Mouse (Mus musculus) ES-E14 (cell line): ENCODE data around the gene Ocm. TPM values are rescaled to one million over a fixed set of nuclear protein-coding genes. Genes with fewer than 3 reads are reported as not detected.

ENCODE experiments used
- DNase-seq: peaks from one replicate; pipeline ENCODE4 v3.0.0-alpha.2; 2013; ENCODE audit warnings: low read depth, low spot score
- H3K27ac ChIP-seq: 2 replicates; pipeline ENCODE4 v1.5.1; 2012; ENCODE audit warnings: low read depth, mild to moderate bottlenecking, low read length, moderate library complexity, mixed read lengths; ENCODE audit not compliant: poor library complexity, insufficient read depth, severe bottlenecking
- H3K36me3 ChIP-seq: 2 replicates; pipeline ENCODE4 v1.6.1; 2012; ENCODE audit warnings: mild to moderate bottlenecking, low read length, moderate library complexity, mixed read lengths; ENCODE audit not compliant: control insufficient read depth, poor library complexity, insufficient read depth, severe bottlenecking
- H3K4me1 ChIP-seq, 2 experiments: fragments of 150-350 bp in 1 of 2; sonication (generic) in 1 of 2; 2 replicates each; pipeline ENCODE4 v1.6.1; 2012; ENCODE audit warnings: low read length in 2 of 2, mild to moderate bottlenecking in 1 of 2, mixed read lengths in 1 of 2; ENCODE audit not compliant: control insufficient read depth in 2 of 2, insufficient read depth in 2 of 2, poor library complexity in 1 of 2
- H3K4me3 ChIP-seq, 2 experiments: fragments of 150-350 bp in 1 of 2; sonication (generic) in 1 of 2; 2 replicates each; pipeline ENCODE4 v1.5.1; 2012; ENCODE audit warnings: low read length in 2 of 2, low read depth in 1 of 2, mild to moderate bottlenecking in 1 of 2, mixed read lengths in 1 of 2; ENCODE audit not compliant: insufficient read depth in 1 of 2, poor library complexity in 1 of 2, severe bottlenecking in 1 of 2
- H3K9ac ChIP-seq: 2 replicates; pipeline ENCODE4 v1.6.1; 2012; ENCODE audit warnings: low read depth, mild to moderate bottlenecking, low read length, mixed read lengths; ENCODE audit not compliant: poor library complexity, insufficient read depth, severe bottlenecking
- H3K9me3 ChIP-seq: fragments of 150-350 bp; sonication (generic); 2 replicates; pipeline ENCODE4 v1.6.1; 2012; ENCODE audit warnings: low read depth, mild to moderate bottlenecking, low read length; ENCODE audit not compliant: control insufficient read depth, insufficient read depth
- CHD2 ChIP-seq: IDR thresholded peaks from 2 replicates; pipeline ENCODE4 v1.6.1; 2014; ENCODE audit warnings: mild to moderate bottlenecking, low read depth, low read length, inconsistent platforms
- HCFC1 ChIP-seq: IDR thresholded peaks from 2 replicates; pipeline ENCODE4 v1.6.1; 2012; ENCODE audit warnings: low read length, inconsistent platforms, borderline replicate concordance; ENCODE audit not compliant: insufficient read depth
- MAFK ChIP-seq: IDR thresholded peaks from 2 replicates; pipeline ENCODE4 v1.6.1; 2014; ENCODE audit warnings: mild to moderate bottlenecking, low read depth, low read length, inconsistent platforms; ENCODE audit not compliant: insufficient read depth
- ZC3H11A ChIP-seq: IDR thresholded peaks from 2 replicates; pipeline ENCODE4 v1.6.1; 2012; ENCODE audit warnings: low read depth, mild to moderate bottlenecking, inconsistent platforms, low read length, borderline replicate concordance
- ZNF384 ChIP-seq: IDR thresholded peaks from 2 replicates; pipeline ENCODE4 v1.6.1; 2012; ENCODE audit warnings: low read depth, low read length, inconsistent platforms
- in situ Hi-C, 2 experiments: fragments of 600-800 bp; cut with MboI; formaldehyde crosslinking; loops; one replicate each; pipeline ENCODE4 v1.15.1; 2025; ENCODE audit warnings: low sequenced_read_pairs in 2 of 2, inconsistent platforms in 1 of 2; ENCODE audit not compliant: unreplicated experiment in 2 of 2
- total RNA-seq: library from RNA; depleted of rRNA; stranded (reverse); fragments of 300-350 nt; gene quantifications from 2 replicates; pipeline ENCODE4 v1.2.3, GENCODE M21; 2012

Ocm gene
- total RNA-seq, 1 experiment = not detected

DNA sequence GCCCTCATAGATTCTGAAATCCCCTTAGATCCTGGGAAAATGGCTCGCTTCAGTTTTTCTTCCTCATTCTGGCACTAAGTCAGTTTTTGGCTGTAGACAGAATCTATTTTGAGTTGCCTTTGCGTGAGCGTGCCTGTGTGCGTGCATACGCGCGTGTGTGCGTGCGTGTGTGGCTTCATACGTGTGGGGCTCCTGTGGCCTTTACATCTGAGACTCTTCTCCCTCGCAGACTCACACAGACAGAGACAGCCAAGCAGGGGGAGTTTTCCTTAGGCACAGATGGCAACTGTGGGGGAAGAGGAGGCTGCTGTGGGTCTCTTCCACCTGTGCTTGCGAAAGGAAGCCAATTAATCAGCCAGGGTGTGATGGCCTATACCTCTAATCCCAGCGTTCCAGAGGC lies 20.9 kb upstream of the Ocm start:
- in situ Hi-C loops = loop anchor here in 1 of 2 experiments (10.0 kb wide), 1 partner anchor 107 kb away; no protein-coding TSS in a partner anchor
- H3K27ac ChIP-seq = no peak overlapping the region
- no peak overlapping the region for H3K9ac ChIP-seq
- H3K36me3 ChIP-seq = no peaks in the 10 kb centered on the region
- DNase-seq = no peak
- H3K4me3 ChIP-seq = no peak overlapping the region
- TF ChIP-seq CHD2 (no peak), ZNF384 (no peak), MAFK (no peak), ZC3H11A (no peak), HCFC1 (no peak)
- no peaks in the 10 kb centered on the region for H3K9me3 ChIP-seq
- peaks cover 0 to 2% of the 10 kb centered on the region in 2 experiments; a peak in 1 of 4 replicates for H3K4me1 ChIP-seq

DNA sequence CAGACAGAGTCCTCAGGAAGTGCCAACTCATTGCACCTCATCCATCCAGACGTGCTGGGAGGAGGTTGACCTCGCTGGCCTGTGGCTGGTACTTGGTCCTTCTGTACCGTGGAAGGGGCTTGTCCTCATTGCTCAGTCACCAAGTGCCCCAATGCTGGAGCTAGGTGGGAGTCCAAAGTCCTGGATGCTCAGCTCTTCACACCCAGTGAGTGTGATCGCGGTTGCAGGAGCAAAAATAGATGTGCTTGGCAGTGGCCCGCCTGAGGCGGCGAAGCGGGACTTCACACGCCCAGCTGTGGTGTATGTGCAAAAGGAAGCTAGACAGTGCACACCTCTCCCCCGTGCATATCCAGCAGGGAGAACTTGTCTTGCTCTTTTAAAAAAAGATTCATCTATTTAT lies 16.7 kb upstream of the Ocm start:
- in situ Hi-C loops = loop anchor here in 1 of 2 experiments (10.0 kb wide), 1 partner anchor 112 kb away; no protein-coding TSS in a partner anchor
- Histone ChIP-seq H3K9me3 (no peaks in the 10 kb centered on the region), H3K4me3 (no peak overlapping the region), H3K27ac (no peak overlapping the region), H3K4me1 (peaks cover 3 to 5% of the 10 kb centered on the region in 2 experiments; a peak in 3 of 4 replicates), H3K36me3 (no peaks in the 10 kb centered on the region), H3K9ac (no peak overlapping the region)
- DNase-seq = no peak
- TF ChIP-seq HCFC1 (no peak), ZC3H11A (no peak), MAFK (no peak), ZNF384 (no peak), CHD2 (no peak)

DNA sequence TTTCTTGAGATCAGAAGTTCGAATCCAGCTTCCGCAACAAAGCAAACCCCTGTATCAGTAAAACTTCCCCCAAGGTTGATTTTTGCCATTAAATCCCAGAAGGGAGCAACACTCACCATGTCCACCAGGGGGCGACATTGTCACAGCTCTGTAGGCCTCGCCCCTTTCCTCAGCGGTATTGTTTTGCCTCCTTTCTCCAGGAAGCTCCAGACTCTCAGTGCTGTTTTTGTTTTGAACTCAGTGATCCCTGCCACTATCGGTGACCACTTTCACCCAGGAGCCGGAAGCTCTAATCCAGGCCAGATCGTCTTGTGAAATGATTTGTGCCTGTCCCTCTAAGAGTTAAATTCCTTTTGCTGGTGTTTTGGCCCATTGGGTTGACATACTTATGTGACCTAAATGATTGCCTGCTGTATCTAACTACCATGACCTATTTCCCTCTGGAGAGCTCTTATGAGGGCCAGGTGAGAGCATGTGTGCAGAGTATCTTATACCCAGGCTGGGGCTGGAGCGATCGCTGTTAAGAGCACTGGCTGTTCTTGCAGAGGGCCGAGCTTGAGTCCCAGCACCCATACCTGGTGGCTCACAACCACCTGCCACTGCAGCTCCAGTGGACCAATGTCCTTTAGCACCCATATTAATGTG lies 14.4 kb upstream of the Ocm start:
- H3K9ac ChIP-seq = no peak overlapping the region
- no peak overlapping the region for H3K27ac ChIP-seq
- in situ Hi-C loops = loop anchor here in 1 of 2 experiments (10.0 kb wide), 1 partner anchor 114 kb away; no protein-coding TSS in a partner anchor
- peaks cover 3 to 4% of the 10 kb centered on the region in 2 experiments; a peak in 2 of 4 replicates for H3K4me1 ChIP-seq
- no peak for TF ChIP-seq HCFC1
- TF ChIP-seq ZC3H11A = peak; percentile 78; the same call in 1 of the 2 replicates
- no peak overlapping the region for H3K4me3 ChIP-seq
- H3K9me3 ChIP-seq = no peaks in the 10 kb centered on the region
- DNase-seq = peak; percentile 81
- H3K36me3 ChIP-seq = no peaks in the 10 kb centered on the region

DNA sequence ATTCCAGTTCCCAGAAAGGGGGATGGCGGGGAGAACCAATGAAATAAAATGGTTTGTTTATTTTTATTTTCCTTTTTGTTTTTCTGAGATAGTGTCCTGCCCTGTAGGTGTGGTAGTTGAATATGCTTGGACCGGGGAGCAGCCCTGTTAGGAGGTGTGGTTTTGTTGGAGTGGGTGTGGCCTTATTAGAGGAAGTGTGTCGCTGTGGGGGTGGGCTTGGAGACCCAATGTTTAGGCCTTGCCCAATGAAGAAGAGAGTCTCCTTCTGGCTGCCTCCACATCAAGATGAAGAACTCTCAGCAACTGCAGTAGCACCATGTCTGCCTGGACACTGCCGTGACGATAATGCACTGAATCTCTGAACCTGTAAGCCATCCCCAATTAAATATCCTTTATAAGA lies 13.4 kb upstream of the Ocm start:
- Histone ChIP-seq H3K9me3 (no peaks in the 10 kb centered on the region), H3K4me1 (peaks cover 3 to 4% of the 10 kb centered on the region in 2 experiments; a peak in 2 of 4 replicates), H3K4me3 (0 out of 4 replicates have a peak overlapping the region, but pooled peaks of 1 of the 2 experiments have one; percentile 14), H3K9ac (no peak overlapping the region), H3K27ac (no peak overlapping the region), H3K36me3 (no peaks in the 10 kb centered on the region)
- no peak for DNase-seq
- TF ChIP-seq HCFC1 (no peak), ZNF384 (no peak), ZC3H11A (no peak)
- in situ Hi-C loops = loop anchor here in 1 of 2 experiments (10.0 kb wide), 1 partner anchor 115 kb away; no protein-coding TSS in a partner anchor
